Mouse (Mus musculus) heart, adult 2 months (tissue): ENCODE measurements around the gene Megf6. TPM values are rescaled to one million over a fixed set of nuclear protein-coding genes. Genes with fewer than 3 reads are reported as not detected.

Source experiments
- DNase-seq, 2 experiments: peaks; one replicate each; pipeline ENCODE4 v3.0.0; 2021
- H3K27ac ChIP-seq: fragments of 200-600 bp; 2 replicates; pipeline ENCODE4 v1.8.1; 2022
- H3K27me3 ChIP-seq: fragments of 200-500 bp; 2 replicates; pipeline ENCODE4 v1.6.1; 2012; ENCODE audit warnings: mild to moderate bottlenecking, low read length, inconsistent platforms, mixed read lengths; ENCODE audit not compliant: control insufficient read depth, insufficient read depth
- H3K36me3 ChIP-seq: fragments of 200-500 bp; 2 replicates; pipeline ENCODE4 v1.6.1; 2012; ENCODE audit warnings: low read length, inconsistent platforms; ENCODE audit not compliant: control insufficient read depth, insufficient read depth
- H3K4me1 ChIP-seq: fragments of 200-500 bp; 2 replicates; pipeline ENCODE4 v1.6.1; 2011; ENCODE audit warnings: low read length; ENCODE audit not compliant: control insufficient read depth, insufficient read depth
- H3K4me3 ChIP-seq: fragments of 200-600 bp; 2 replicates; pipeline ENCODE4 v1.8.1; 2022
- H3K79me2 ChIP-seq: fragments of 200-500 bp; replicated peaks from 2 replicates; pipeline ENCODE4 v1.6.1; 2012; ENCODE audit warnings: mild to moderate bottlenecking, inconsistent platforms, low read length, moderate library complexity, mixed read lengths; ENCODE audit not compliant: control insufficient read depth, insufficient read depth
- H3K9ac ChIP-seq: fragments of 200-500 bp; 2 replicates; pipeline ENCODE4 v1.6.1; 2012; ENCODE audit warnings: low read depth, mild to moderate bottlenecking, control low read depth, inconsistent platforms, low read length, mixed read lengths
- CTCF ChIP-seq: fragments of 200-600 bp; IDR thresholded peaks from 2 replicates; pipeline ENCODE4 v1.8.1; 2022; ENCODE audit warnings: antibody characterized with exemption, mild to moderate bottlenecking, moderate library complexity
- EP300 ChIP-seq: fragments of 200-500 bp; IDR thresholded peaks from 2 replicates; pipeline ENCODE4 v1.6.1; 2011; ENCODE audit warnings: low read depth, low read length, control low read depth; ENCODE audit not compliant: insufficient read depth
- POLR2A ChIP-seq: fragments of 200-500 bp; IDR thresholded peaks from 2 replicates; pipeline ENCODE4 v1.6.1; 2011; ENCODE audit warnings: mild to moderate bottlenecking, low read depth, low read length, control low read depth; ENCODE audit not compliant: insufficient read depth
- WGBS: fragments of 180-500 bp; shearing (Covaris S2); methylation state at CpG from one replicate; pipeline ENCODE4 v1.1.7; 2018; 5-methylcytosine and 5-hydroxymethylcytosine counted together
- intact Hi-C: fragments of 180-260 bp; cut with DNase I; formaldehyde crosslinking; loops from one replicate; pipeline ENCODE4 v1.15.1; 2025
- polyA plus RNA-seq: library from polyadenylated mRNA; depleted of rRNA; stranded (reverse); fragments of >200 nt; gene quantifications from 2 replicates; pipeline ENCODE4 v1.2.3, GENCODE M21; 2012
- total RNA-seq, 2 experiments: library from RNA; stranded (reverse); gene quantifications; 2 replicates each; pipeline ENCODE4 v1.2.3; 2021

Megf6 gene
- total and polyA plus RNA-seq, 3 experiments: 4.1 to 4.9 (median 4.3) TPM

DNA sequence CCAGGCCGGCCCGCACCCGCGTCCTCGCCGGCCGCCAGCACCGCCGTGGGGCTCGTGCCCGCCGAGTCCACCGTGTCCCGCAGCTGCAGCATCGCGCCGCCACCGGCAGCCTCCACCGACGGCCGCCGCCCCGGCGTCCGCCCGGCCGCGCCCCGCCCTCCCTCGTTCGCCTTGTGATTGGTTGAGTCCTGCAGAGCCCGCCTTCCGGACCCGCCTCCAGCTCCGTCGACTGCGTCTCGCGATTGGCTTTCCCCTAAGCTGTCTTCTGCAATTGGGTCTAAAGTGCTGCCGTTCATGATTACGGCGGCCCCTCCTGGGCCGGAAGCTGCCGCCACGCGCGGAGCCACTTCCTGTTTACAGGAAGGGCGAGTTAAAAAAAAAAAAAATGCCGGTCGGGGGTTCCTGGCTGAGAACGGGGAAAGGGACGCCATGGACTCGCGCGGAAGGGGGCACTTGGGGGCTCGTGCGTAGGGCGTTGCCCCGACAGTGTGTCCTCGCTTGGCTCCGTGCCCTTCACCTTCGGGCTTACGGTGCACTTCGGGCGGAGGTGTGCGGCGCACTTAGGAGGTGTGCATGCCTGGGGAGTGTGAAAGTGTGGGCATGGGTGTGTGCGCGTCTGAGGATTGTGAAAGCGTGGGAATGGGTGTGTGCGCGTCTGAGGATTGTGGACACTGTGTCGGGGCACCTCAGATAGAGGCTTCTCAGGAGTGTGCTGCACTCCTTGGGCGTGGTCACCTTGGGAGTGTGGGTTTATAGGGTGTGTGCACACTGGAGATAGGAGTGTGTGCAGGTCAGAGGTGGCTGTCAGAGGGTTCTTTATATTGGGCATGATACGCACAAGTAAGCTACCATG is 9.8 kb upstream of the Megf6 start, which contains the start of gene Tprgl:
Gene Tprgl (minus strand): TSS at position 129 of the 853 bp plus-strand sequence.
- Histone ChIP-seq H3K4me3 (peak within 1 kb of the TSS; percentile 97), H3K79me2 (peaks cover 3% of the 10 kb centered on the region), H3K9ac (peak within 1 kb of the TSS; percentile 96), H3K36me3 (no peaks in the 10 kb centered on the region), H3K27ac (peak within 1 kb of the TSS; percentile 99), H3K4me1 (peaks cover 8% of the 10 kb centered on the region), H3K27me3 (no peaks in the 10 kb centered on the region)
- DNase-seq: peak; percentile 97 to 99
- 0 out of 2 replicates have a peak, but pooled peaks have one; percentile 5 for TF ChIP-seq EP300
- TF ChIP-seq POLR2A: peak; percentile 46; the same call in 1 of the 2 replicates
- no peak for TF ChIP-seq CTCF
- WGBS: under 1% methylated on average over 75 of the region's 75 CpGs
- intact Hi-C loops: loop anchor here (10.0 kb wide), 1 partner anchor 664 kb away; no protein-coding TSS in a partner anchor

DNA sequence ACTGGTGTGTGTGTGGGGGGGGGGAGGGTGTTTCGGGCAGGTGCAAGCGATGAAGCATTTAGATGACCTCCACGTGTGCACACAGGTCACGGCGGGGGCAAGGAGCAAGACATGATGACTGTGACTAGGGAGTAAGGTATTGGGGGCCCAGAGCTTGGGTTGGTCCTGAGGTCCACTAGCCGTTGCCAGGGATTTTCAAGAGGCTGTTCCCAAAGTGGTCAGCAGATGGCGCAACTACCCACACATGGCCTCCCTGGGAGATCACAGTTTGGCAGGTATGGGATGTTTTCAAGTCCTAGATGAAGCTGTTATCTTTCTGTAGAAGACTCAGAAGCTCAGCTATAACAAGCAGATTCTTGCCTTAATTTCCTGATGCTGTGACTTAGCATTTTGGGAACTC is 7.2 kb upstream of the Megf6 start:
- peak; percentile 67 to 87 for DNase-seq
- H3K27me3 ChIP-seq: no peaks in the 10 kb centered on the region
- intact Hi-C loops: loop anchor here (1.0 to 10.0 kb wide), 4 partner anchors 44 to 662 kb away; partner anchors contain the start of gene Arhgef16
- H3K27ac ChIP-seq: no peak overlapping the region
- TF ChIP-seq POLR2A: no peak
- TF ChIP-seq EP300: peak; percentile 90
- peak; percentile 88 for TF ChIP-seq CTCF
- H3K4me1 ChIP-seq: peaks cover 8% of the 10 kb centered on the region
- H3K4me3 ChIP-seq: no peak overlapping the region
- WGBS: 13% methylated on average over 7 of the region's 7 CpGs
- H3K9ac ChIP-seq: no peak overlapping the region
- H3K36me3 ChIP-seq: no peaks in the 10 kb centered on the region
- peaks cover 3% of the 10 kb centered on the region for H3K79me2 ChIP-seq

DNA sequence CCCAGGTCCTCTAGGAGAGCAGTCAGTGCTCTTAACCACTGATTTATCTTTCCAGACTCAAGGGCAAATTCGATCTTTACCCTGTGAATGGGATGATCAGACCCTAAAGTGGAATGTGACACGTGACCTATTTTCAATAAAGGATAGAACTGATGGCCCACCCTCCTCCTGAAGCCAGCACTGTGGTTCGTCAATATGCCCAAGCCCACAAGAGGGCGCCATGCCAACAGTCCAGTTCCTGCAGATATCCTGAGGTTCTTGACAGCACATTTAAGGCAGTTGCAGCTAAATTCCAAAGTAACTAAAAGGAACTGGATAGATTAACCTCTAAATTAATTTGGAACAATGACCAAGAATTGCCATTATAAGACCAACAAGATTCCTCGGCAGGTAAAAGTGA is 3.5 kb upstream of the Megf6 start:
- no peak for TF ChIP-seq POLR2A
- TF ChIP-seq CTCF: peak; percentile 89
- peak; percentile 57; the same call in 1 of the 2 replicates for TF ChIP-seq EP300
- Histone ChIP-seq H3K79me2 (no peaks in the 10 kb centered on the region), H3K27ac (no peak overlapping the region), H3K27me3 (peaks cover 10% of the 10 kb centered on the region; the same call in 1 of the 2 replicates), H3K36me3 (no peaks in the 10 kb centered on the region), H3K4me1 (no peaks in the 10 kb centered on the region), H3K4me3 (no peak overlapping the region), H3K9ac (no peak overlapping the region)
- peak; percentile 63 to 86 for DNase-seq
- 27% methylated on average over 5 of the region's 5 CpGs for WGBS
- intact Hi-C loops: loop anchor here (1.0 to 10.0 kb wide), 3 partner anchors 18 to 658 kb away; no protein-coding TSS in a partner anchor

DNA sequence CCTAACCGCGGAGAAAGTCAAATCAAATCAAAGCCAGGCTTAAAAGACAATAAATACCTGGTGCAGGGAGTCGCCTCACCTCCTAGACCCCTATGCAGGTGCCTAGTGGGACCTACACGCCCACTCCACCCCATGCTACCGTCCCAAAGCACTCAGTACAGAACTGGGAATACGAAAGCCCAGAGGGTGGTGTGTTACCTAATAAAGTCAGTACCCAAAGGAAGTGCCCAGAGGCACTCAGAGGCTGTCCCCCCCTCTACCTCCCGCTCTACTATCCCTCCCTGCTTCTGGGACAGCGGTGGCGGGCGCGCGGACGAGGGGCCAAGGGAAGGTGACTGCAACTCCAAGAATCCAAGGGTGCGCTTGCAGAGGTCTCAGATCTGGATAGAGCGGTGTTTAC is 509 bp upstream of the Megf6 start:
- H3K27ac ChIP-seq: no peak overlapping the region
- peaks cover 10% of the 10 kb centered on the region; the same call in 1 of the 2 replicates for H3K27me3 ChIP-seq
- TF ChIP-seq EP300: no peak
- no peak for TF ChIP-seq CTCF
- TF ChIP-seq POLR2A: no peak
- WGBS: 5% methylated on average over 15 of the region's 15 CpGs
- no peaks in the 10 kb centered on the region for H3K4me1 ChIP-seq
- no peaks in the 10 kb centered on the region for H3K79me2 ChIP-seq
- H3K4me3 ChIP-seq: peak overlapping the region; percentile 57
- DNase-seq: no peak
- H3K9ac ChIP-seq: peak overlapping the region; percentile 23
- H3K36me3 ChIP-seq: no peaks in the 10 kb centered on the region
- intact Hi-C loops: no loop called here

DNA sequence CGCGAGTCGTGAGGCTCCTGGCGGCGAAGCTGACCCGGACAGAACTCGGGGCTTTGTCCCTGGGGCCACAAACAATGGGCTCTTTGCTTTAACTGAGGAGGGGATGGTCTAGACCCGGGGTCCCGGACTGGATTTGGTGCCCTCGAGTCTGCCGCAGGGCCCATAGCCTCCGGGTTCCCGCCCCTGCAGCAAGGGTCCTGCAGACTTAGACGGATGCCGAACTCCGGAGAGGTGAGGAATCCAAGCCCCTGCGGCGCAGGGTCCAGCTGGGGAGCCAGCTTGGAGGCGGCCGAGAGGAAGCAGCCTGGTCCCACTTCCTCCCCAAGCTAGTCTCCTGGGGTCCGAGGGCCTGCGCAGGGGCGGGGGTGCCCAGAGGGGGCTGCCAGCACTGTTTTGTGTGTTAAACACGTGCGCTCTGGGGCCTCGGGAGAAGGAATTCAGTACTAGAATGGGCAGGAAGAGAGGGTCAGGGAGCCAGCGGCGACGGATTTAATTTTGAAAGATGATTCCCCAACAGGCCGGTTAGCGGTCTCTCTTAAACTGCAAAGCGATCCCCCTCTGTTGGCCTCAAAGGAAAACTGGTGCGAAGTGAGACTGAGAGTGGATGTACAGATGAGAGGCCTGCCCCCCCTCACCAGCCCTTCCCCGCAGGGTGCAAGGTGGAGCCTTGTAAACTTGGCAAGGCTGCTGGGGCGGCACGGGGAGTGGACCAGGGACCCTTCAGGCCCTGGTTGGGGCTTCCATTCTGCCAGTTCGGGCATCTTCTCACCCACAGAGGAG is 811 bp downstream of the Megf6 start:
- WGBS: 3% methylated on average over 37 of the region's 37 CpGs
- Histone ChIP-seq H3K79me2 (no peaks in the 10 kb centered on the region), H3K27ac (peak overlapping the region; percentile 20; the same call in 1 of the 2 replicates), H3K9ac (peak overlapping the region; percentile 60), H3K27me3 (peaks cover 10% of the 10 kb centered on the region; the same call in 1 of the 2 replicates), H3K4me1 (no peaks in the 10 kb centered on the region), H3K36me3 (no peaks in the 10 kb centered on the region), H3K4me3 (peak overlapping the region; percentile 57)
- intact Hi-C loops: no loop called here
- DNase-seq: peak; percentile 38 to 43
- no peak for TF ChIP-seq POLR2A
- no peak for TF ChIP-seq EP300
- TF ChIP-seq CTCF: no peak
